Mouse (Mus musculus) erythroblast, embryonic 14.5 days (primary cell): ENCODE results near the gene Kif5a. TPM values are rescaled to one million over a fixed set of nuclear protein-coding genes. Genes with fewer than 3 reads are reported as not detected.
"Not testable (repeated sequence)": the region's sequence is repeated elsewhere in the genome, so short reads cannot be mapped to it uniquely, and the experiment has no call there.

Experiments
- H3K27me3 ChIP-seq: 2 replicates; pipeline ENCODE4 v1.6.1; 2012; ENCODE audit warnings: inconsistent platforms; ENCODE audit not compliant: control insufficient read depth
- H3K36me3 ChIP-seq: 2 replicates; pipeline ENCODE4 v1.6.1; 2012; ENCODE audit warnings: mild to moderate bottlenecking, inconsistent platforms; ENCODE audit not compliant: control insufficient read depth
- H3K4me1 ChIP-seq: 2 replicates; pipeline ENCODE4 v1.6.1; 2012; ENCODE audit warnings: inconsistent platforms; ENCODE audit not compliant: control insufficient read depth
- H3K4me3 ChIP-seq: replicated peaks from 2 replicates; pipeline ENCODE3; 2012; ENCODE audit warnings: moderate library complexity, mild to moderate bottlenecking, inconsistent platforms
- H3K9me3 ChIP-seq: 2 replicates; pipeline ENCODE4 v1.6.1; 2012; ENCODE audit warnings: low read length, inconsistent platforms, mixed read lengths; ENCODE audit not compliant: control insufficient read depth
- GATA1 ChIP-seq: IDR thresholded peaks from 2 replicates; pipeline ENCODE4 v1.6.1; 2012; ENCODE audit warnings: low read length, inconsistent platforms, mixed read lengths
- TAL1 ChIP-seq: IDR thresholded peaks from 3 replicates; pipeline ENCODE4 v1.6.1; 2012; ENCODE audit warnings: low read length, inconsistent platforms, mixed read lengths
- polyA plus RNA-seq: library from polyadenylated mRNA; stranded (reverse); fragments of >175 nt; gene quantifications from 2 replicates; pipeline ENCODE4 v1.2.3, GENCODE M21; 2012

The Kif5a gene
- polyA plus RNA-seq, 1 experiment: 0.03 TPM

DNA sequence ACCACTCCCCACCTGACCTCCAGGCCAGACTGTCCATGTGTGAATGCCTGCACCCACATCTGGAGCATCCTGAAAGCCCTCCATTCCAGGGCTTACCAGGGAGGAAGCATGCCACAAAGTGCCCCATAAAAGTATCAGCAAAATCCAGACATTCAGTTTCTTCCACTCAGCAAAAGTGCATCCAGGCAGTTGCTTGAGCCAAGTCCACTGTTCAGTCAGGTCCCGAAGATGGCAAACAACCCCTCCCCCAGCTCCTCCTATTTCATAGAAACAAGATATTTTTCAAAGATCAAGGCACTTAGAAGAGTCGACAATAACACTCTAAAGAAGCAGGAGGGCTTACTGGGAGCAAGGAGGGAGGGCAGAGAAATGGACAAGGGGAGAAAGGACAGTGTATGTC, 64.7 kb downstream of the Kif5a start:
- H3K4me3 ChIP-seq: no peak overlapping the region
- H3K4me1 ChIP-seq: peaks cover 88% of the 10 kb centered on the region
- TF ChIP-seq TAL1 (no peak), GATA1 (no peak)
- H3K36me3 ChIP-seq: peaks cover 72% of the 10 kb centered on the region
- H3K9me3 ChIP-seq: no peaks in the 10 kb centered on the region
- no peaks in the 10 kb centered on the region for H3K27me3 ChIP-seq

DNA sequence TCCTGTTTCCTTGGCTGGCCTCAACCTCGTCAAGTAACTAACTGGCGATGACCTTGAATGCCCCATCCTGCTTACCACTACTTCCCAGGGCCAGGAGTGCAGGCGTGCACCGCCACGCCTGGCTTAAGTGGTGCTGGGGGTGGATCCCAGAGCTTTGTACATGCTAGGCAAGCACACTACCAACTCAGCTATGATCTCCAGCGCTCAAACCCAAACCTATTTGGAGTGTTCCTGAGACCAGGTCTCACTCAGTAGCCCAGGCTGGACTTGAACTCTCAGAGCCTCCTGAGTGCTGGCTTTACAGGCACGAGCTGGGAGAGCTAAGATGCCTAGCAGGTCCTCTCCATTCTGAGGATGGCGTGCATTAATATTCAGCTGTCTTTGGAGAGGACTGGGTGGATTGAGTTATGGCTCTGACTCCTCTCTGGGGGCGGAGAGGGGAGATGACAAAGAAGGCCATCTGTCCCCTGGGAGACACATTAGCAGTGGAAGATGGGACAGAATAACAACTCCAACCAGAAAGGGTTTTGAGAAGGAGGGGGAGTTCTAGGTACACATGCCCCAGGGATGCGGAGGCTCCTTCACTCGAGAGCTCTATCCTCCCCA, 65.5 kb downstream of the Kif5a start:
- Histone ChIP-seq H3K36me3 (peaks cover 68% of the 10 kb centered on the region), H3K27me3 (no peaks in the 10 kb centered on the region), H3K9me3 (no peaks in the 10 kb centered on the region), H3K4me1 (peaks cover 88% of the 10 kb centered on the region), H3K4me3 (no peak overlapping the region)
- TF ChIP-seq TAL1 (no peak), GATA1 (no peak)

DNA sequence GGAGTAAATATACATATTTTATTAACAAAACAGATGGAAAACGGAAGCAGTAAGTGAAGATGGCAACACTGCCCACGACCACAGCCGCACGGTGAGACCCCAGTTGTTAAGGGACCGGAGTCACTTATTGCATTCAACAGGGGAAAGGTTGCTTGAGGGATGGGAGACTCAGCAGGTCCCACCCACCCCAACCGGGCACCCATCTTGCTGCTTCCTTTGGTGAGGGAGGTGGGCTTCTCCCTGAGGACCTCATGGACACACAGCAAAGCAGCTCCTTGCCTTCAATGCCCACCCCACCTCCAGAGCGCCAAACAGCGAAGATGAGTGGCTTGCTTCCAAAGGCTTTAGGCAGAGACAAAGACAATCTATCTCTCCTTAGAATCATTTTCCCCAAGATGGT, 66.0 kb downstream of the Kif5a start:
- H3K9me3 ChIP-seq: no peaks in the 10 kb centered on the region

DNA sequence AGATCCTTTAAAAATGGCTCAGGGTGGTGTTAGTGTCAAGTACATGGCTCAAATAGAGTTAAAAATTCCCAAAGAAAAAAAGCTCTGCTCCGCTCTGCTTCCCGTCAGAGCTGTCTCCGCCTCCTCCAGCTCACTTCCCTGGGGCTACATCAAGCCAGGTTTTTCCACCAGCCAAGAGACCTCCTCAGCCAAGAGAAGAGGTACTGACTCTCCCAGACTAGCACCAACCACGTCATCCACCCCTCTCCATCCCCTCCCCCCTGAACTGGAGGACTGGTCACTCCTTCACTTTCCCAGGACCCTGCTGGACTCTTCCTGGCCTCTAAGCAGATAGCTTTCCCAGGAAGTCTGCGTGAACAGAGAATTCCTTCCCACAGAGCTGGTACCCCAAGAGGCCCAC, 66.8 kb downstream of the Kif5a start:
- H3K4me3 ChIP-seq: peak overlapping the region; percentile 88
- TF ChIP-seq TAL1: no peak
- TF ChIP-seq GATA1: no peak
- no peaks in the 10 kb centered on the region for H3K27me3 ChIP-seq
- H3K36me3 ChIP-seq: peaks cover 61% of the 10 kb centered on the region
- H3K9me3 ChIP-seq: no peaks in the 10 kb centered on the region
- peaks cover 87% of the 10 kb centered on the region for H3K4me1 ChIP-seq

More for the DNA sequence above, 66.0 kb downstream of the Kif5a start:
- Histone ChIP-seq H3K4me3 (no peak overlapping the region), H3K4me1 (peaks cover 88% of the 10 kb centered on the region), H3K27me3 (no peaks in the 10 kb centered on the region), H3K36me3 (peaks cover 68% of the 10 kb centered on the region)
- TF ChIP-seq TAL1 (no peak), GATA1 (no peak)

DNA sequence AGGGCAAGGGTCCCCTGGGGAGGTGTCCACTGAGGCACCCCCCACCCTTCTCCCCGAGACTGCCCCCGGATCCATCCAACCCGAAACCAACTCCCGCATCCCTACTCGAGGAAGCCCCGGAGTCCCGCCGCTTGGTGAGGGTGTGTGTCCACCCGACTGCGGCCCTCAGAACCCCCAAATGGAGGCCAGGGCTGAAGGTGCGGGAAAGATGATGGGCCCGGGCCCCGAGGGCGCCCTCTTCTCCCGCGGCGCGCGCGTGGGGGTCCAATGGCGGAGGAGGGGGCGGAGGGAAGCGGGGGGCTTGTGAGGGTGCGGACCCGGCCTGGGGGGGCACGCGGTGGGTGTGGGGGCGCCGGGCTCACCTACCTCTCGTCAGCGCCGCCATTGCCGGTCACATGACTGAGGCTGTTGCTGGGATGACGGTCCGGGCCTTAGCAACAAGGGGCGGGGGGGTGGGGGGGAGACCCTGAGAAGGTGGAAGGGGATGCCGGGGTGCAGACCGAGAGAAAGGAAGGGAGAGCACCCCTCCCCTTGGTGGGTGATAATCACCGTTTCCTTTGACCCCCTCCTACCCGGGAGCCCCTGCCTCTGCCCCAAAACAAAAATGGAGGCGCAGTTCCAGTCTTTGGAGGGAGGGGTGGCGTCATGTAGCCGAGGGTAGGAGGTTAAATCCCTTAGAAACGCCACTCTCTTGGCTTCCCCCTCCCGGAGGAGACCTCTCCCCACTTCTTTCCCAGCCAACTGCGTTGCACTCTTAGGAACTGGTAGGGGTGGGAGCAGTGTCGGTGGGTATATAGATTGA, 67.6 kb downstream of the Kif5a start, which contains the start of gene Dtx3:
Gene Dtx3, minus strand, starts transcription at position 401 of the 802 bp plus-strand sequence.
- Histone ChIP-seq H3K4me1 (peaks cover 88% of the 10 kb centered on the region), H3K4me3 (peak within 1 kb of the TSS; percentile 88), H3K9me3 (no peaks in the 10 kb centered on the region), H3K27me3 (no peaks in the 10 kb centered on the region), H3K36me3 (peaks cover 58% of the 10 kb centered on the region)
- no peak for TF ChIP-seq TAL1
- TF ChIP-seq GATA1: no peak

DNA sequence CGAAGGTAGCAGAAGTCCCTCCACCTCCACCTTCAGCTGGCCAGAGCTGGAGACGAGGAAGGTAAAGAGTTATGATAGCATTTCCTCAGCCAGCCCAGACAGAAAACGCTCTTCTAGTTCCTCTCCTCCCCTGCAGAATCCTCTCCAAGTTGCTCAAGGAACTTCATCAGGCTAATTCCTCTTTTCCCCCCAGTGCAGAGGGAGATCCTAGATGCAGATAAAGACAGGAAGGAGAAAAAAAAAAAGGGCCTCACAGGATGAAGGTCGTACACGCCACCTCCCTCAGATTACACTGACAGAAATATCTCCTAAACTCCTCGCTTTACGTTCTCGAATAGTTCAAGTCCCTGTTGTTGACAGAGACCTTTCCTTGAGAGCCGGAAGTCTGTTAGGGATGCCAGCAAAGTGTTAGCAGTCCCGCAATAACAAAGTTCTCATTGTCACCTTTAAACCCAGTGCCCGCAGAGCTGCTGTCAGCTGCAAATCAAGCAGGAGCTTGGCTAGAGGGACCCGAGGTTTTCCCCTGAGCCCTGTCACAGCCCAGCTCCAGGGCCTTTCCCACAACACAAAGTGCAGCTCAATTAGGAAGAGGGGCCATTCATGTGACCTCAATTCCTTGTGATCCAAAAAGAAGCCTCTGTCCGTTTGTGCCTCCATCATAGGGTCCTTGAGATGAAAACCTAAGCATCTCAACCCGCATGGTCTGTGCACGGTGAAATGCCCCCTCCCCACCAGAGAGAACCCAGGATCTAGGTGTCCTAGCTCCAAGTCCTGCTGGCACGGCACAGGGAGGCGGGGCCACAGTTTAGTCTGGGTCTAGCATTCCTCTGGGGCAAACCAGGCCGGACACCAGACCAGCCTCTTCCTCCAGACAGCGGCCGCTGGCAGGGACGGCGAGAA, 68.5 kb downstream of the Kif5a start:
- H3K4me3 ChIP-seq: peak overlapping the region; percentile 88
- no peaks in the 10 kb centered on the region for H3K27me3 ChIP-seq
- peaks cover 89% of the 10 kb centered on the region for H3K4me1 ChIP-seq
- no peak for TF ChIP-seq TAL1
- peak; percentile 50; the same call in 1 of the 2 replicates for TF ChIP-seq GATA1
- H3K9me3 ChIP-seq: no peaks in the 10 kb centered on the region
- H3K36me3 ChIP-seq: peaks cover 50% of the 10 kb centered on the region

DNA sequence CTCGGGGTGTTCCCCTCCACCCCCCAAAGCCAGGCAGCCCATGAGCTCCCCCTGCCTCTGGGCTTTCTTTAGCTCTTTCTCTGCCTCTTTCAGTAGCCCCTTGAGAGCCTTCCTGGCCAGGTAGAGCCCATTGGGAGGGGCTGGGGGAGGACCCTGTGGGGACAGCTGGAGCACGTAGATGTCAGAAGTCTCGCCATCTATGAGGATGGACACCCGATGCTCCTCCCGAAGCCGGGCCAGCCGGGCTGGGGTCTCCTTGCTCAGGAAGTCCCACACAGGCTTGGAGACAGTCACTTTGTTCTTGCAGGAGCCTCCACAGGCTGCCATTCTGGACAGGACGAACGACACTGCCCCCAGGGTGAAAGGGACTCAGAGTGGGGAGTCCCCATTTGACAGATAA, 70.1 kb downstream of the Kif5a start:
- Histone ChIP-seq H3K27me3 (no peaks in the 10 kb centered on the region), H3K4me1 (peaks cover 91% of the 10 kb centered on the region), H3K9me3 (no peaks in the 10 kb centered on the region), H3K4me3 (no peak overlapping the region), H3K36me3 (peaks cover 33% of the 10 kb centered on the region)
- TF ChIP-seq GATA1 (no peak), TAL1 (no peak)

DNA sequence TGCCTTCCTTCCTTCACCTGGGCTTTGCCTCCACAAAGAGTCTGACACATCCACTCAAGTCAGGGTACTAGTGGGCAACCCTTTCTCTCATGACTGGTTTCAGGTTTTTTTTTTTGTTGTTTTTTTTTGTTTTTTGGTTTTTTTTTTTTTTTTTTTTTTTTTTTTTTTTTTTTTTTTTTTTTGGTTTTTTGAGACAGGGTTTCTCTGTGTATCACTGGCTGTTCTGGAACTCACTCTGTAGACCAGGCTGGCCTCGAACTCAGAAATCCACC, 71.2 kb downstream of the Kif5a start:
- Histone ChIP-seq H3K36me3 (peaks cover 23% of the 10 kb centered on the region), H3K4me1 (peaks cover 85% of the 10 kb centered on the region)
- H3K9me3 ChIP-seq, H3K27me3 ChIP-seq, H3K4me3 ChIP-seq: not testable (repeated sequence)
